ENCODE assay signal across 14 mouse cellular contexts in the genomic region with DNA sequence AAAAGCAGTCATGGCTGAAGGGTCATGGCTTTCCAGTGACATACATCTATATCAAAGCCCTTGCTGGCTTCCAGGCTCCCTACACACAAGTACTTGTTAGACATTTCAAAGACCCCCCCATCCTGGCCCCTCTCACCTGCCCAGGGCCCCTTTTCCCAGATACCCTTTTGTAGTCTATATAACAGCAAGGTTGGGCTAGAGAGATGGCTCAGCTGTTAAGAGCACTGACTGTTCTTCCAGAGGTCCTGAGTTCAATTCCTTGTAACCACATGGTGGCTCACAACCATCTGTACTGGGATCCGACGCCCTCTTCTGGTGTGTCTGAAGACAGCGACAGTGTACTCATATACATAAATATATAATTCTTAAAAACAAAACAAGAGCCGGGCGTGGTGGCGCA.
"Had no signal": no experiment of that assay in that cellular context is flagged by ENCODE, and none has a peak within 500 bp of the region (broad histone marks: within the 10 kb centered on the region; RNA-seq: fewer than 3 reads in every experiment).

No protein-coding gene starts in this region.

- H3K27ac ChIP-seq: kidney, postnatal 0 days; limb, embryonic 12.5 days; limb, embryonic 15.5 days; liver, embryonic 14.5 days; lung, embryonic 15.5 days; midbrain, embryonic 12.5 days had no signal

- H3K27me3 ChIP-seq: limb, embryonic 12.5 days; limb, embryonic 15.5 days; lung, embryonic 15.5 days had no signal

- H3K4me3 ChIP-seq: limb, embryonic 12.5 days; limb, embryonic 15.5 days; lung, embryonic 15.5 days; midbrain, embryonic 12.5 days had no signal

- H3K9ac ChIP-seq: limb, embryonic 12.5 days; limb, embryonic 15.5 days; liver, embryonic 14.5 days; liver, postnatal 0 days; lung, embryonic 15.5 days; midbrain, embryonic 12.5 days had no signal

- H3K36me3 ChIP-seq: limb, embryonic 12.5 days; limb, embryonic 15.5 days; lung, embryonic 15.5 days; midbrain, embryonic 12.5 days had no signal

- H3K9me3 ChIP-seq: limb, embryonic 12.5 days; limb, embryonic 15.5 days; lung, embryonic 15.5 days; midbrain, embryonic 12.5 days had no signal

- DNase-seq: kidney, adult 2 months; kidney, postnatal 25 days; left cerebral cortex, postnatal 4 days; liver, postnatal 0 days; lung, postnatal 14 days; lung, postnatal 4 days; thymus, adult 18-20 months; thymus, postnatal 36 days had no signal
